Mouse (Mus musculus): ENCODE data around the gene Ccrl2.

Ccrl2 gene

DNA sequence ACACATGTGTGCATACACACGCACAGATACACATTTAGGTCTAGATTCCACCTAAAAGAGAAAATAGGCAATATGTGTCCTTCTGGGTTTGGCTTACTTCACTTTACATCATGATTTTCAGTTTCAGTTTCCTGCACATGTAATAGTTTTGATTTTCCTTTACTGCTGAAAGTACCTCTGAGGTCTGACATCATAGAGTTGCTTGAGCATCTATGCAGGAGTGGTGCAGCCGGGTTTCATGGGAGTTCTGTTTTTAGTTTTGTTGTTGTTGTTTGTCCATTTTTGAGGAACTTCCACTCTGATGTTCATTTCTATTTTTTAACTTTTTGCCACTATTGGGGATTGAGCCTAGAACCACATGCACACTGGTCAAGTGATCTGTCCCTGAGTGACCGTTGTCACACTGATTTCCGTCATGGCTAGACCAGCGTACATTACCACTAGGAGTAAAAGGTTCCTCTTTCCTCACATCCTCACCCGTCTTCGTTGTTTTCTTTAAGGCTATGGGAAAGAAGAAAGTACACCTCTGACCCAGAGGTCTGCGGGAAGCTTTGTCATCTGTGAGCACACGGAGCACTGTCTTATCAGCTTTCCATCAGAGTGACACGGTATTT, 1.7 kb upstream of the Ccrl2 start:
- DNase-seq (ENCODE audit: low read depth): no peak

DNA sequence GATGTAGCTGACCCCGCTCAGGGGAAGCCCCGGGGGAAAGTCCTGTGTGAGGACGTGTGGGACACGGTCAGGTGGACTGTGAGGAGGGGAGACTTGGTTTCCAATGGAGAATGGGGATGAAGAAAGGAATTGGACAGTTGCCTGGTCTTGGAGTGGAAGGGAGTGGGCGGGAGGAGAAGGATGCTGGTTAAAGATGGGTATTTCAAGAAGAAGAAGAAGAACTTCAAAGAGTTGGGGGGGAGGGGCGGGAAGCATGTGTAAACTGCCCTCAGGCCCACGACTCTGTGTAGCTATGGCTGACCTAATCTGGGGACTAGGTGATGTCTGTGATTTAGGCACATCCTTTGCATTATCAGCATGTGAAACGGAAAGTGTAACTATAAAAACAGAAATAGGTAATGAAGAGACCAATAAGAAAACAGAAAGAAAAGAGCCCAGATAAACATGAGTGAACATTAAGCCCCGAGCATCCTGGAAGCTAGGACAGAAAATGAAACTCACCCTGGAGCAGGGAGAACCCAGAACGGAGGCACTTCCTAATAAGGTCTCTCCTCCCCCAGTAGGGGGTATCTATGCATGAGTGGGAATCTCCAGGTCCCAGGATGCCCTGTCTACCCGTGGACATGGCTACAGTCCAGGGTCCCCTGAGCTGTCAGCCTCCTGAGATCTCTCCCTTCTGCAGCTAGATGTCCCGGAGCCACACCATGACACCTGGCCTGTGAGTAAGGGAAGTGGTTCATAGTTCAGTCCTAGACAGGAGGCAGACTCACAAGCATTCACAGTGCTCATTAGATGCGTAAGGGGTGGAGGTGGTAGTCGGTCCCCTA, 438 bp upstream of the Ccrl2 start:
- DNase-seq (ENCODE audit: low read depth): no peak

DNA sequence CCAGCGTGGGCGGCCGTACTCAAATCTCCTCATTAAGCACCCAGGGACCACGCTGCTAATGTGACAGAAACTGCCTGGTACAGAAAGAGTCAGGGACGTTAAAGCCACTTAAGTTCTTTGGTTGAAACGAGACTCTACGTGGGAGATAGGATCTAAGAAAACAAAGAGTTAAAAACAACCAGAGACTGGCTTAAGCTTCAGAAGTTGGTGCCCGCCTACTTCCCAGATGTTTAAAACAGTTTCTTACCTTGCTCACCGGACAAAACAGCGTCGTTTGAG, 861 bp downstream of the Ccrl2 start:
- no peak for DNase-seq (ENCODE audit: low read depth)

DNA sequence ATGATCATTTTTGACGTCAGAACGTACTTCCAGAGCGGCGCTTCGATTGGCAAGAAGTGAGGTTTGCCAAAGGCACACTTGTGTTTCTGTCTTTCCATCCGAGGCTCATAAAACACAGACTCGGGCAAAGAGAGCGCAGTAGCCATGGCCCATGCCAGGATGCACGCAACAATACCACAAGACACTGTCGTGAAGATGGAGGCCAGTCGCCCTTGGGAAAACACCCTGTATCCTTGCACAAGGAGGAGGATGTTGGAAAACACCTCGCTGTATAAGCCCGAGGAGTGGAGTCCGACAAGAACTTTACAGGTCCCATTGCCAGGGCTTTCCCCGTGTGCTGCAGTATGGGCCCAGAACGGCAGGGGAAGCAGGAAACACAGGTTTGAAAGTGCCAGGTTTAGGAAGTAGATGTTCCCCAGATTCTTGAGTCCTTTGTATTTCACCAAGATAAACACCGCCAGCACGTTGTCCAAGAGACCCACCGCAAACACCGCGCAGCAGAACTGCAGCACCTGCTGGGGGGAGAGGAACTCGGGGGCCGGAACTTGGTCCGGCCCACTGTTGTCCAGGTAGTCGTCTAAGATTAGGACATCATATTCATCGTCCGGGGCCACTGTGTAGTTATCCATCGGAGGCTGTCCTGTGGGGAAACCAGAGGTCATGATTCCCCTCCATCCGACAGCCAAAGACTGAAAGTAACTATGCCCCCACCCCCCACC, 1.4 kb downstream of the Ccrl2 start:
- DNase-seq (ENCODE audit: low read depth): no peak

DNA sequence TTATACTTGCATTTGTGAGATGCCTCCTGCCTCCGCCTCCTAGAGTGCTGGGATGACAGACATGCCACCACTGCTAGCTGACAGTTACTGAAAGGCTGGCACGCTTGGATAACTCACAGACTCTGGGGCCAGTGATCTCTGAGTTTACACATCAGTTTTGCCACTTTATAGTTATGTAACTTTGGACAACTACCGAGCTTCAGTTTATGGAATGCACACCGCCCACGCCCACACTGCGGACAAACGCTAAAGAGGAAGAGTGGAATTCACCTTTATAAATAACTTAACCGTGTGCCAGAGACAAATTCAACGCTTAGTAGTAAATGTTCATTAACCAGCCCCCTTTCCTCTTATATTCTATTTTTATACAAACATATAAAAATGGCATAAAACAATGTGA, 2.4 kb downstream of the Ccrl2 start:
- no peak for DNase-seq (ENCODE audit: low read depth)

DNA sequence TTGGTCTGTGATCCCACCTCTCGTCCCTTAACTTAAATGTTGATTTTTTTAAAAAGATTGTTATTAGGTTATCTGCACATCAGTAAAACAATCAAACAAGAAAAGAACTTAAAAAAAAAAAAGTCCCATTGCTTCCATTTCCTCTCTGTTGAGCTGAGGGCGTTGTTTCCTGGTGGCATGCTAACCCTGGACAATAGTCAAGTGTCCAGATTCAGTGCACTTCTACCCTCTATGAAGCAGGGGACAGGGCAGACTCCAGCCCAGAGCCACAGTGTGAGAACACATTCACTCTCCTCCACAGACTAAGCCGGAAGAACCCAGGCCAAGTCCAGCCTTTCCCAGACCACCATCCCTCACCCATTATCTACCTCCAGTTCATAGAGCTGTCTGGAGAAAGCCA, 8.9 kb downstream of the Ccrl2 start:
- no peak for DNase-seq (ENCODE audit: low read depth)

DNA sequence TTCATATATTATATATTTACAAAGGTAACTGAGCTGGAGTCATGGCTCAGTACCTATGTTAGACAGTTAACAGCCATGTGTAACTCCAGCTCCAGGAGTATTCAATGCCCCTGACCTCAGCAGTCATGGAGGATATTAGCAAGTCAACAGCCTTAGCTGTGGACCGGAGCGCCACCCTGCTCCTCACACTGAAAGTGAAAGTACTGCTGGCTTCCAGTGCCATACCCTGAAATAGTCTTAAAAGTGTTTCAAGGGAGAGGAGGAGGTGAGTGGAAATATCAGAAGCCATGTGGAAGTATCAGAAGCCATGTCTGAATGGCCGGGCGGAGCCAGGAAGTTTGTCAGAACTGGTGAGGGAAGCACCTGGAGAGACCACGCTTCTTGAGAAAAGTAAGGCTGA, 10.1 kb downstream of the Ccrl2 start:
- DNase-seq (ENCODE audit: low read depth): no peak

DNA sequence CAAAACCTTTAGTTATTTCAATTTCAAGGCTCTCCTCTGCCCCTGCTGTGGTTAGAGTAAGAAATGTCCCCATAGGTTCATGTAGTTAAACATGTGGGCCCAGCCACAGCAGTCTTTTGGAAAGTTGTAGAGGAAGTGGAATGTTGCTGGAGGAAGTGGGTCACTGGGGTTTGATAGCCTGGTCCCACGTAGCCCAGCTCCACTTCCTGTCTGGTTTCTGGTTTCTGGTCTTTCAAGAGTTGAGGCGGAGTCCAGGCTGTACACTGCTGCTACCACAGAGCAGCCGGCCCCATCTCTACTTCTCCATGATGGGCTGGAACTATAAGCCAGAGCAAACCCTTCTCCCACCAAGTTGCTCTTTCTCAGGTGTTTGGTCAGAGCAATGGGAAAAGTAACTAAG, 11.1 kb downstream of the Ccrl2 start:
- no peak for DNase-seq (ENCODE audit: low read depth)

DNA sequence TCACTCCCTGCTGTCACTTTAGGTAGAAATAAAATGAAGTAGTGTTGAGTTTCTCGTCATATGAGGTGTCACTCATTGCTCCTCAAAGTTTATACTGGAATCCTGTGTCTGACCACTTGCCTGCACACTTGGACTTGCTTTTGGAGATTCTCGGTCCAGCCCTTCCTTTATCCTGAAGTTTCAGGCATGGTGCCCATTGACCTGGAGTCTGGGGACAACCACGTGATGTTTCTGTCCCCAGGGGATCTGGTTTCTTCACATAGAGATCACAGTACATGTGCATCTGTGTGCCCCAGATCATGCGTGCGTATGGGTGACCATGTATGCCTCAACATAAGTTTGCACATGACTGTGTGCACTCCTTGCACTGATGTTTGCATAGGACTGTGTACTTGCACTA, 15.1 kb downstream of the Ccrl2 start:
- no peak for DNase-seq (ENCODE audit: low read depth)

DNA sequence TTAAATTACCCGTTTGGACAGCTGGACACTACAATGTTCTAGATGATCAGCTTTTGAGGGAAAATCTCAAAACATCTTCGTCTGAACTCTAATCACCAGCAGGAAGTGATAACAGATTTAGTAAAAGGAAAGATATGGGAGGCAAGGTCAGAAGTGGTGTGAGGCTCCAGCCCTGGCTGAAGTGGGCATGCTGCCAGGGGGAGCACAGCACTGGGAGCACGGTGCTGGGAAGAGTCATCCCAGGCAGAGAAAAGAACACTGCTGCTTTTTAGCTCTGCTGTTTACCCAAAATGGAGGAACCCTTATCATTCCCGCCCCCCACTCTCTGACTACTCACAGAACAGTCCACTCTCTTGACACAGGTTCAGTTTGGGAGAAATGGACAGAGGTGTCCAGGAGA, 17.4 kb downstream of the Ccrl2 start:
- DNase-seq (ENCODE audit: low read depth): no peak

DNA sequence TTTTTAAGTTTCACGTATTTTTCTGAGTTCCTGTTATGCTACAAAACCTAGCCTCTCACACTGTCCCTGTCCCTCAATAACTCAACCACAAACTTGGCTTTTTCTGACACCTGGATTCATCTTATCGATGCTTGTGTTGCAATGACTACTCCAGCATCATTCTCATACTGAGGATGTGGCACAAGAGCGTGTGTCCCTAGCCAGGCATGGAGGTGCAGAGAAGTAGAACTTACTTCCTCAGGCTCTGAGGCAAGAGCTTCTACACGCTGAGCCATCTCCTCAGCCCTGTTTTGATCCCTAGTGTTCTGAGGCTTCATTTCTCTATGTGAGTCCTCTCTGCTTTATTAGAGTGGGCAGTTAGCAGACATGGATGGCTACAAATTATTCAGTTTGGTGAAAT, 23.6 kb downstream of the Ccrl2 start:
- DNase-seq (ENCODE audit: low read depth): no peak

DNA sequence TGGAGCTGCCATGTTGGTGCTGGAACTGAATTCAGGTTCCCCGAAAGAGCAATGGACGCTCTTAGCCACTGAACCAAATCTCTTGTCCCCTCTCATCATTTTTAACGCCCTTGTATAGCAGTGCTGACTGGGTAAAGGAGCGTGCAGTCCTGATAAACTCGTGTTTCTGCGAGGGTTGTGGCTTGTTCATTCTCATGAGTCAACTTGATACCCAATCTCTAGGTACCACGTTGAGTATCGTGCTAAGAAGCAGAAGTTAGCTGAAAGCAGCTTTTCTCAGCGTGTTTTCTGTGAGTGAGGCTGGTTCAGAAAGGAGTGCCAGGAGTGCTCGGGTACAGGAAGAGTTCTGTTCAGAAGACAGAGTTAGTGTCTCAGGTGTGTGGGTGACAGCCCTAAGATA, 30.5 kb downstream of the Ccrl2 start:
- DNase-seq (ENCODE audit: low read depth): no peak

DNA sequence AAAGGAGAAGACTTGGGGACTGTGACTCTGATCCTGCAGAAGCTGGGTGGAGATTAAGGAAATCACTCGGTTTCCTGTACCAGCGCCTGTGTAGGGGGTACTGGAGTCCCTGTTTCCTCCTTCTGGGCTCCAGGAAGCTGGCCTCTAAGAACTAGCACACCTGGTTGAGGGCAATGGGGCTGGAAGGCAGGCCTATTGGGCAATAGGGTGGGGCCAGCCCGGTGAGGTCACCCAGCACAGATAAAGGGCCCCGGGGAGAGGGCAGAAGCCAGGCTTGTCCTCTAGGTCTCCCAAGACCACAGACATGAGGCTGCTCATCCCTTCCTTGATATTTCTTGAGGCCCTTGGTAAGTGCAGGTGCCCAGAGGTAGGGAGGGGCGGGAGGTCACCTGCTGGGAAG, 38.3 kb downstream of the Ccrl2 start, which contains the start of gene Ltf:
Gene Ltf (plus strand): TSS at position 250 of the 400 bp plus-strand sequence.
- no peak for DNase-seq (ENCODE audit: low read depth)

DNA sequence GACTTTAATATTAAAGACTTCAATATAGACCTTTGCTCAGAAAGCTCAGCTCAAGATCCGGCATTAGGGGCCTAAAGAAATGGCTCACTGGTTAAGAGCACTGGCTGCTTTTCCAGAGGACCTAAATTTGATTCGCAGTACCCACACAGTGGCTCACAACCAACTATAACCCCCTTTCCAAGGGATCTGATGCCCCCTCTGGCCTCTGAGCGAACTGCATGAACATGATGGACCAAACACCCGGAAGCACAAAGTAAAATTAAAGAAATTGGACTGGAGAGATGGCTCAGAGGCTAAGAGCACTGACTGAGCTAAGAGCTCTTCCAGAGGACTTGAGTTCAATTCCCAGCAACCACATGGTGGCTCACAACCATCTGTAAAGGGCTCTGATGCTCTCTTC, 41.7 kb downstream of the Ccrl2 start:
- no peak for DNase-seq (ENCODE audit: low read depth)

DNA sequence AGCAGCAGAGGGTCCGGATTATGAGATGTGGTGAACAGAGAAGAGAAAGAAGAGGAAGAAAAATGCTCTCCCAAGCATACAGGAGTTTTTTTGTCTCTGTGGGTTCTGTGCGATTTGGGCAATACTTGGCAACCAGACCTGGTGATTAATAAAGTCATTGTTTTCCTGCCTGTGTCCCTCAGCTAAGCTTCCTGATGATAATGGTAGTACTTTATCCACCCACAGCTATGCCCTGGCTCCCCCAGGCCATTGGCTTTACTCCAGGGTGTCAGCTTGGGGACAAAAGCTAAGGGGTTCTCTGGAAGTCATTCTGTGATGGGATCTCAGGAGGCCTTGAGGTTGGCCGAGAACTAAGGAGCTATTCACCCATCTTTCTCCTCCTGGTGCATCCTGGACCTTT, 45.3 kb downstream of the Ccrl2 start:
- DNase-seq (ENCODE audit: low read depth): no peak

DNA sequence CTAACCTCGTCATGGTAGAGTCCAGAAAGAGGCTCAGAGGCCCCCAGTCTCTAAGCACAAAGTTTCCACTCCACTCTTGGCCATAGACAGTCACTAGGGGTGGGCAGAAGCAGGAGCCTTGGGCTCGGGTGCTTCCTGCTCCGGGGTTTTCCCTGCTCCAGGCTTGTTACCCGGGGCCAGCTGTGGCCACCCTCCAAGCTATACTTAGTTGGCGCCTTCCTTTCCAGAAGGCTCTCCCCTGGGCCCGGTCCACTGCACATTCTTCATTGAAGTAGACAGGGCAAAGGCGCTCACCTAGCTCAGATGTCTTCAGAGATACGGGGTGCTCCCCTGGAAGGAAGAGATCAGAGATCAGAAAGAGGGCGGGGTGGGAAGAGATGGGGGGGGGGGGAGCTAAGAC, 45.8 kb downstream of the Ccrl2 start:
- DNase-seq (ENCODE audit: low read depth): no peak

DNA sequence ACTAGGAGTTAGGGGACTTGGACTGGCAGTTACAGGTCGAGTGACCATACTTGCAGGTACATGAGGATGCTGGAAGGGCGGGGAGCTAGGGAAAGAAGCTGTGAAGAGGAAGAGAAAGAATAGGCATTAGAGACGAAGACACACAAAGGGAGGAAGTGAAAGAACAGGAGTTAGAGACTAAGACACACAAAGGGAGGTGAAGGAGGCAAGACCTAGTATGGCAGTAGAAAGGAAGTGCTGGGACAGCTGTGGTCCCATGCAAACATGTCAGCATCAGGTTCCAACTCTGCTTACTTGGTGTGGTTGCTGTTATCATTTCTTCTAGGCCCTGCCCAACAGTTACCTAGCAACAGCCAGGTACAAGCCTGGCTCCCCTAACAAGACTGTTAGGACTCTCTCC, 47.6 kb downstream of the Ccrl2 start:
- no peak for DNase-seq (ENCODE audit: low read depth)

DNA sequence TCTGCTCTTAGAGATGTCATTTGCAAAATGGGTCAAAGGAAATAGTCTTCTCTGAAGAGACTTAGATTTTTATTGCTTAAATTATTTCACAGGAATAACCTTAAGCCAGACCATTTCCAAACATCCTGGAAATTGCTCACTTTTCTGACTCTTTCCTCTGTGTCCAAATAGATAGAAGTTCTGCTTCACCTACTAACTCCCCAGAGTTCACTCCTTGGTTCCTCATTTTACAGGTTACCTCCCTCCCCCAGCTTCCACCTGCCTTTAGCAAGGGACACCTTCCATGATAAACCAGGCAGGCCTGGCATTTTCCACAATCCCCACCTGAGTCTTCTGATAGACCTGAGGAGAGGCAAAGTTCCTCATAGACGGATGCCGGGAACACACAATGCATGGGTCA, 50.8 kb downstream of the Ccrl2 start:
- no peak for DNase-seq (ENCODE audit: low read depth)

Data from c-Kit-positive CD71-positive TER-119-negative erythroid progenitor cells, embryonic 14.5 days (primary cell).